24 mouse cellular contexts compared by ENCODE assay signal in the genomic region with DNA sequence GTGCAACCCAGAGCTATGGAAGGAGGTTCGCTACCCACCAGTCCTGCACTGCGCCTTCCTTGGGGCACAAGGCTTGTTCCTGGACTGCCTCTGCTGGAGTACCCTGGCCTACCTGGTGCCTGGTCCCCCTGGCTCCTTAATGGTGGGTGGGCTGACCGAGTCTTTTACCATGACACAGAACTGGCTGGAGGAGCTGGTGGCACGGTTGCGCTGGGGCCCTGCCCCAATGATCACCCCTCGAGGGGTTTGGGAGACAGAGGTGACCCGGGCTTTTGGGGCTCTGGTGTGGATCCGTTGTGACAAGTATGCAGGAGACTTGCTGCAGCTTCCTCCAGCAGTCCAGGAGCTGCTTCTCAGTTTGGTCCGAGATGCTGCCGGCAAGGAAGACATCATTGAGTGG. TPM values are rescaled to one million over a fixed set of nuclear protein-coding genes. Genes with fewer than 3 reads are reported as not detected.
DNase-seq lines count a peak whose midpoint lies in the region; ATAC-seq lines count a peak whose summit lies in the region.
"Had no signal": no experiment of that assay in that cellular context is flagged by ENCODE, and none has a peak within 500 bp of the region (broad histone marks: within the 10 kb centered on the region; RNA-seq: fewer than 3 reads in every experiment).

No protein-coding gene starts in this region.

- no peaks in the 10 kb centered on the region for H3K9me3 ChIP-seq in forebrain, embryonic 12.5 days
- no peaks in the 10 kb centered on the region for H3K9me3 ChIP-seq in forebrain, embryonic 15.5 days
- no peaks in the 10 kb centered on the region for H3K9me3 ChIP-seq in midbrain, embryonic 13.5 days
- H3K9me3 ChIP-seq in midbrain, embryonic 16.5 days (replicated peaks; ENCODE audit: control insufficient read depth, low read length, poor library complexity, severe bottlenecking): no peaks in the 10 kb centered on the region
- H3K9me3 ChIP-seq in embryonic facial prominence, embryonic 13.5 days: no peaks in the 10 kb centered on the region
- H3K9me3 ChIP-seq: embryonic facial prominence, embryonic 12.5 days; G1E; hindbrain, embryonic 10.5 days; liver, embryonic 15.5 days; lung, embryonic 15.5 days; megakaryocyte, embryonic 14.5 days; midbrain, embryonic 12.5 days; stomach, embryonic 15.5 days had no signal

- H3K9ac ChIP-seq in forebrain, embryonic 12.5 days: no peak overlapping the region
- H3K9ac ChIP-seq in forebrain, embryonic 15.5 days (replicated peaks): no peak overlapping the region
- 0 out of 2 replicates have a peak overlapping the region, but pooled peaks have one; percentile 11 for H3K9ac ChIP-seq in midbrain, embryonic 13.5 days (replicated peaks)
- no peak overlapping the region for H3K9ac ChIP-seq in midbrain, embryonic 16.5 days (ENCODE audit: low read depth, low read length)
- H3K9ac ChIP-seq in embryonic facial prominence, embryonic 13.5 days: 0 out of 2 replicates have a peak overlapping the region, but pooled peaks have one; percentile 52
- H3K9ac ChIP-seq: embryonic facial prominence, embryonic 12.5 days; liver, embryonic 15.5 days; midbrain, embryonic 12.5 days; stomach, embryonic 15.5 days had no signal

- H3K36me3 ChIP-seq in forebrain, embryonic 12.5 days (replicated peaks): peaks cover 47% of the 10 kb centered on the region
- H3K36me3 ChIP-seq in forebrain, embryonic 15.5 days: peaks cover 31% of the 10 kb centered on the region
- H3K36me3 ChIP-seq in midbrain, embryonic 13.5 days: peaks cover 45% of the 10 kb centered on the region
- peaks cover 15% of the 10 kb centered on the region for H3K36me3 ChIP-seq in midbrain, embryonic 16.5 days (ENCODE audit: control insufficient read depth, insufficient read depth, low read length)
- peaks cover 60% of the 10 kb centered on the region for H3K36me3 ChIP-seq in embryonic facial prominence, embryonic 13.5 days
- H3K36me3 ChIP-seq: G1E had no signal

- WGBS in forebrain, embryonic 12.5 days: 89% methylated on average over 10 of the region's 10 CpGs
- WGBS in forebrain, embryonic 15.5 days: 95% methylated on average over 10 of the region's 10 CpGs
- WGBS in midbrain, embryonic 13.5 days: 95% methylated on average over 10 of the region's 10 CpGs
- 97% methylated on average over 10 of the region's 10 CpGs for WGBS in midbrain, embryonic 16.5 days
- 92% methylated on average over 10 of the region's 10 CpGs for WGBS in embryonic facial prominence, embryonic 13.5 days

- no peak overlapping the region for H3K4me2 ChIP-seq in forebrain, embryonic 12.5 days
- no peak overlapping the region for H3K4me2 ChIP-seq in forebrain, embryonic 15.5 days (replicated peaks)
- no peak overlapping the region for H3K4me2 ChIP-seq in midbrain, embryonic 13.5 days (replicated peaks)
- no peak overlapping the region for H3K4me2 ChIP-seq in midbrain, embryonic 16.5 days (ENCODE audit: low read length)
- no peak overlapping the region for H3K4me2 ChIP-seq in embryonic facial prominence, embryonic 13.5 days
- H3K4me2 ChIP-seq: liver, embryonic 15.5 days; lung, embryonic 15.5 days; midbrain, embryonic 12.5 days; stomach, embryonic 15.5 days had no signal

- no peak for DNase-seq in layer of hippocampus, adult 18-20 months (ENCODE audit: low spot score in 2 of 2)
- no peak for DNase-seq in liver
- DNase-seq: adrenal gland, adult 8-10 months; cerebellum, adult 2 months; cerebellum, postnatal 36 days; gastrocnemius, adult 2 months; heart, postnatal 14 days; kidney, postnatal 14 days; right cerebral cortex, postnatal 25 days had no signal

- H3K4me3 ChIP-seq in forebrain, embryonic 12.5 days (replicated peaks): no peak overlapping the region
- H3K4me3 ChIP-seq in forebrain, embryonic 15.5 days: no peak overlapping the region
- no peak overlapping the region for H3K4me3 ChIP-seq in midbrain, embryonic 13.5 days (replicated peaks)
- H3K4me3 ChIP-seq in midbrain, embryonic 16.5 days (ENCODE audit: low read depth, low read length): no peak overlapping the region
- no peak overlapping the region for H3K4me3 ChIP-seq in embryonic facial prominence, embryonic 13.5 days
- H3K4me3 ChIP-seq: gastrocnemius, adult 2 months; hindbrain, embryonic 10.5 days; liver, embryonic 15.5 days; lung, embryonic 15.5 days; megakaryocyte, embryonic 14.5 days; midbrain, embryonic 12.5 days; stomach, embryonic 15.5 days had no signal

- 0 out of 2 replicates have a peak overlapping the region, but pooled peaks have one; percentile 8 for H3K27ac ChIP-seq in forebrain, embryonic 12.5 days
- no peak overlapping the region for H3K27ac ChIP-seq in forebrain, embryonic 15.5 days (replicated peaks)
- no peak overlapping the region for H3K27ac ChIP-seq in midbrain, embryonic 13.5 days
- no peak overlapping the region for H3K27ac ChIP-seq in midbrain, embryonic 16.5 days (ENCODE audit: low read length)
- H3K27ac ChIP-seq in embryonic facial prominence, embryonic 13.5 days: peak overlapping the region; percentile 51; the same call in 1 of the 2 replicates
- H3K27ac ChIP-seq: gastrocnemius, adult 2 months; liver, embryonic 15.5 days; lung, embryonic 15.5 days; midbrain, embryonic 12.5 days; stomach, embryonic 15.5 days had no signal

- H3K27me3 ChIP-seq in forebrain, embryonic 12.5 days: no peaks in the 10 kb centered on the region
- H3K27me3 ChIP-seq in forebrain, embryonic 15.5 days: no peaks in the 10 kb centered on the region
- H3K27me3 ChIP-seq in midbrain, embryonic 13.5 days: no peaks in the 10 kb centered on the region
- no peaks in the 10 kb centered on the region for H3K27me3 ChIP-seq in midbrain, embryonic 16.5 days (ENCODE audit: control insufficient read depth, insufficient read depth, low read depth, low read length)
- H3K27me3 ChIP-seq in embryonic facial prominence, embryonic 13.5 days: no peaks in the 10 kb centered on the region
- H3K27me3 ChIP-seq: embryonic facial prominence, embryonic 12.5 days; liver, embryonic 15.5 days; lung, embryonic 15.5 days; midbrain, embryonic 12.5 days; stomach, embryonic 15.5 days had no signal

- H3K4me1 ChIP-seq in forebrain, embryonic 12.5 days: peaks cover 21% of the 10 kb centered on the region
- H3K4me1 ChIP-seq in forebrain, embryonic 15.5 days: peaks cover 21% of the 10 kb centered on the region
- H3K4me1 ChIP-seq in midbrain, embryonic 13.5 days (replicated peaks): peaks cover 40% of the 10 kb centered on the region
- peaks cover 10% of the 10 kb centered on the region for H3K4me1 ChIP-seq in midbrain, embryonic 16.5 days (ENCODE audit: control insufficient read depth, insufficient read depth, low read length)
- H3K4me1 ChIP-seq in embryonic facial prominence, embryonic 13.5 days: peaks cover 54% of the 10 kb centered on the region

- no peak for ATAC-seq in forebrain, embryonic 12.5 days (ENCODE audit: low FRiP score)
- no peak for ATAC-seq in forebrain, embryonic 15.5 days (replicated peaks)
- no peak for ATAC-seq in midbrain, embryonic 13.5 days
- ATAC-seq in midbrain, embryonic 16.5 days: no peak
- no peak for ATAC-seq in embryonic facial prominence, embryonic 13.5 days (ENCODE audit: insufficient number of reproducible peaks, insufficient read depth, low FRiP score, low TSS enrichment, low read depth)

RNA-seq across cellular contexts. Expression of a gene that starts 9.2 kb away (rescaled TPM):
- 23.9 and 26.9 TPM in 2 replicates for polyA plus RNA-seq in forebrain, embryonic 12.5 days (2016; fragmentation: Nextera tagmentation; extraction: Ambion mirVana)
- polyA plus RNA-seq in forebrain, embryonic 15.5 days (2015; fragmentation: Nextera tagmentation; extraction: Ambion mirVana): 10.5 and 10.7 TPM in 2 replicates
- 13.4 and 13.5 TPM in 2 replicates for polyA plus RNA-seq in midbrain, embryonic 13.5 days (2015; fragmentation: Nextera tagmentation; extraction: Ambion mirVana)
- 11.0 and 11.9 TPM in 2 replicates for polyA plus RNA-seq in midbrain, embryonic 16.5 days (2015; fragmentation: Nextera tagmentation; extraction: Ambion mirVana)
- polyA plus RNA-seq in embryonic facial prominence, embryonic 13.5 days (2015; fragmentation: Nextera tagmentation; extraction: Ambion mirVana): 27.8 and 28.1 TPM in 2 replicates
- 1 to 10 TPM; 7.0 to 8.0 TPM for total RNA-seq in layer of hippocampus, adult 18-20 months (2021)

RNA-seq across cellular contexts. Expression of a gene that starts 21.2 kb away (rescaled TPM):
- polyA plus RNA-seq in forebrain, embryonic 12.5 days (2016; fragmentation: Nextera tagmentation; extraction: Ambion mirVana): 0.04 and 0.27 TPM in 2 replicates
- 0.29 and 0.32 TPM in 2 replicates for polyA plus RNA-seq in forebrain, embryonic 15.5 days (2015; fragmentation: Nextera tagmentation; extraction: Ambion mirVana)
- 0.23 and 0.26 TPM in 2 replicates for polyA plus RNA-seq in midbrain, embryonic 13.5 days (2015; fragmentation: Nextera tagmentation; extraction: Ambion mirVana)
- 0.15 and 0.20 TPM in 2 replicates for polyA plus RNA-seq in midbrain, embryonic 16.5 days (2015; fragmentation: Nextera tagmentation; extraction: Ambion mirVana)
- 0.28 and 0.30 TPM in 2 replicates for polyA plus RNA-seq in embryonic facial prominence, embryonic 13.5 days (2015; fragmentation: Nextera tagmentation; extraction: Ambion mirVana)
- under 1 TPM; 0.15 to 0.64 TPM for total RNA-seq in layer of hippocampus, adult 18-20 months (2021)
- total RNA-seq: gastrocnemius, adult 2 months; neutrophil, adult 5-6 weeks had no signal

RNA-seq across cellular contexts. Expression of a gene that starts 21.8 kb away (rescaled TPM):
- polyA plus RNA-seq in forebrain, embryonic 12.5 days (2016; fragmentation: Nextera tagmentation; extraction: Ambion mirVana): 18.9 and 21.2 TPM in 2 replicates
- polyA plus RNA-seq in forebrain, embryonic 15.5 days (2015; fragmentation: Nextera tagmentation; extraction: Ambion mirVana): 10.1 and 10.4 TPM in 2 replicates
- polyA plus RNA-seq in midbrain, embryonic 13.5 days (2015; fragmentation: Nextera tagmentation; extraction: Ambion mirVana): 10.1 and 11.1 TPM in 2 replicates
- polyA plus RNA-seq in midbrain, embryonic 16.5 days (2015; fragmentation: Nextera tagmentation; extraction: Ambion mirVana): 10.4 and 10.5 TPM in 2 replicates
- polyA plus RNA-seq in embryonic facial prominence, embryonic 13.5 days (2015; fragmentation: Nextera tagmentation; extraction: Ambion mirVana): 21.0 and 22.0 TPM in 2 replicates
- total RNA-seq in layer of hippocampus, adult 18-20 months (2021): 10 to 100 TPM; 11.4 to 12.2 TPM

RNA-seq across cellular contexts. Expression of a gene that starts 37.1 kb away (rescaled TPM):
- polyA plus RNA-seq in forebrain, embryonic 12.5 days (2016; fragmentation: Nextera tagmentation; extraction: Ambion mirVana): 42.6 and 51.0 TPM in 2 replicates
- 106 and 112 TPM in 2 replicates for polyA plus RNA-seq in forebrain, embryonic 15.5 days (2015; fragmentation: Nextera tagmentation; extraction: Ambion mirVana)
- 89.4 and 92.5 TPM in 2 replicates for polyA plus RNA-seq in midbrain, embryonic 13.5 days (2015; fragmentation: Nextera tagmentation; extraction: Ambion mirVana)
- 160 and 180 TPM in 2 replicates for polyA plus RNA-seq in midbrain, embryonic 16.5 days (2015; fragmentation: Nextera tagmentation; extraction: Ambion mirVana)
- polyA plus RNA-seq in embryonic facial prominence, embryonic 13.5 days (2015; fragmentation: Nextera tagmentation; extraction: Ambion mirVana): 79.8 and 85.5 TPM in 2 replicates
- total RNA-seq in layer of hippocampus, adult 18-20 months (2021): 10 to 100 TPM; 71.8 to 74.1 TPM
- polyA plus RNA-seq: G1E had no signal

RNA-seq across cellular contexts. Expression of a gene that starts 40.0 kb away (rescaled TPM):
- 25.4 and 35.6 TPM in 2 replicates for polyA plus RNA-seq in forebrain, embryonic 12.5 days (2016; fragmentation: Nextera tagmentation; extraction: Ambion mirVana)
- polyA plus RNA-seq in forebrain, embryonic 15.5 days (2015; fragmentation: Nextera tagmentation; extraction: Ambion mirVana): 10.9 and 13.6 TPM in 2 replicates
- polyA plus RNA-seq in midbrain, embryonic 13.5 days (2015; fragmentation: Nextera tagmentation; extraction: Ambion mirVana): 7.9 and 8.8 TPM in 2 replicates
- polyA plus RNA-seq in midbrain, embryonic 16.5 days (2015; fragmentation: Nextera tagmentation; extraction: Ambion mirVana): 6.7 and 7.0 TPM in 2 replicates
- polyA plus RNA-seq in embryonic facial prominence, embryonic 13.5 days (2015; fragmentation: Nextera tagmentation; extraction: Ambion mirVana): 156 and 160 TPM in 2 replicates
- total RNA-seq in layer of hippocampus, adult 18-20 months (2021): 1 to 10 TPM; 1.4 to 2.3 TPM
- total RNA-seq: monocyte, adult 5-6 weeks; neutrophil, adult 5-6 weeks had no signal
- polyA plus RNA-seq: G1E had no signal

Comparison
In these comparisons a context has a peak if more than half of its experiments do, and no peak if none do; other contexts are left out.
1. H3K27ac ChIP-seq: peak in forebrain, embryonic 12.5 days (single experiment) and embryonic facial prominence, embryonic 13.5 days (single experiment); none in forebrain, embryonic 15.5 days (single experiment), midbrain, embryonic 13.5 days (single experiment) and midbrain, embryonic 16.5 days (single experiment).
2. H3K9ac ChIP-seq: peak in midbrain, embryonic 13.5 days (single experiment) and embryonic facial prominence, embryonic 13.5 days (single experiment); none in forebrain, embryonic 12.5 days (single experiment), forebrain, embryonic 15.5 days (single experiment) and midbrain, embryonic 16.5 days (single experiment).